Mouse (Mus musculus) CH12.LX (cell line): ENCODE results near the gene Arhgef28. TPM values are rescaled to one million over a fixed set of nuclear protein-coding genes. Genes with fewer than 3 reads are reported as not detected.

Experiments
- DNase-seq: peaks from one replicate; pipeline ENCODE4 v3.0.0-alpha.2; 2013; ENCODE audit errors: extremely low read depth
- H3K27ac ChIP-seq: 2 replicates; pipeline ENCODE4 v1.5.1; 2012; ENCODE audit warnings: low read depth, mild to moderate bottlenecking, control low read depth, moderate library complexity; ENCODE audit not compliant: insufficient read depth
- H3K27me3 ChIP-seq: replicated peaks from 2 replicates; pipeline ENCODE3; 2012; ENCODE audit warnings: inconsistent platforms
- H3K36me3 ChIP-seq, 2 experiments: replicated peaks in 1 of 2; 2 replicates each; pipeline versions ENCODE3 to v1.6.1; 2012; ENCODE audit warnings: inconsistent platforms in 1 of 2, low read length in 1 of 2, mild to moderate bottlenecking in 1 of 2, mixed read lengths in 1 of 2, moderate library complexity in 1 of 2; ENCODE audit not compliant: control insufficient read depth in 1 of 2, insufficient read depth in 1 of 2
- H3K4me1 ChIP-seq, 2 experiments: 2 replicates each; pipeline ENCODE4 v1.6.1; 2012; ENCODE audit warnings: inconsistent platforms in 1 of 2, moderate library complexity in 1 of 2; ENCODE audit not compliant: insufficient read depth in 2 of 2, control insufficient read depth in 1 of 2
- H3K4me2 ChIP-seq: 2 replicates; pipeline ENCODE4 v1.6.1; 2012; ENCODE audit warnings: low read depth, mild to moderate bottlenecking, control low read depth; ENCODE audit not compliant: poor library complexity, insufficient read depth, severe bottlenecking
- H3K4me3 ChIP-seq, 3 experiments: fragments of 150-350 bp in 1 of 3; sonication (generic) in 1 of 3; replicated peaks in 1 of 3; 2 replicates each; pipeline versions ENCODE3 to v1.5.1; 2011 to 2012; ENCODE audit warnings: low read depth in 2 of 3, low read length in 2 of 3, mild to moderate bottlenecking in 2 of 3, moderate library complexity in 2 of 3, control low read depth in 1 of 3, improper control_type of control experiment in 1 of 3, inconsistent platforms in 1 of 3, mixed read lengths in 1 of 3; ENCODE audit not compliant: poor library complexity in 1 of 3
- H3K79me2 ChIP-seq: replicated peaks from 2 replicates; pipeline ENCODE4 v1.6.1; 2012; ENCODE audit warnings: mild to moderate bottlenecking, moderate library complexity; ENCODE audit not compliant: control insufficient read depth, poor library complexity, insufficient read depth, severe bottlenecking; ENCODE audit errors: extremely low read depth
- H3K9ac ChIP-seq: 2 replicates; pipeline ENCODE4 v1.6.1; 2012; ENCODE audit warnings: low read depth, mild to moderate bottlenecking, control low read depth, moderate library complexity; ENCODE audit not compliant: insufficient read depth
- H3K9me3 ChIP-seq: replicated peaks from 2 replicates; pipeline ENCODE3; 2012; ENCODE audit warnings: low read length, inconsistent platforms, mixed read lengths
- BHLHE40 ChIP-seq: IDR thresholded peaks from 2 replicates; pipeline ENCODE4 v1.6.1; 2011; ENCODE audit warnings: mild to moderate bottlenecking, low read depth, low read length, improper control_type of control experiment
- CHD1 ChIP-seq: IDR thresholded peaks from 2 replicates; pipeline ENCODE4 v1.6.1; 2012; ENCODE audit warnings: low read depth, low read length, improper control_type of control experiment, inconsistent platforms
- CTCF ChIP-seq, 2 experiments: IDR thresholded peaks in 1 of 2; conservative IDR thresholded peaks in 1 of 2; 2 replicates each; pipeline ENCODE4 v1.5.1; 2011 to 2012; ENCODE audit warnings: low read depth in 2 of 2, low read length in 2 of 2, improper control_type of control experiment in 1 of 2, inconsistent platforms in 1 of 2, mild to moderate bottlenecking in 1 of 2, moderate library complexity in 1 of 2
- E2F4 ChIP-seq: IDR thresholded peaks from 2 replicates; pipeline ENCODE4 v1.6.1; 2011; ENCODE audit warnings: low read depth, low read length, improper control_type of control experiment; ENCODE audit not compliant: insufficient replicate concordance
- EP300 ChIP-seq: IDR thresholded peaks from 2 replicates; pipeline ENCODE4 v1.6.1; 2011; ENCODE audit warnings: low read length, improper control_type of control experiment
- ETS1 ChIP-seq: conservative IDR thresholded peaks from 2 replicates; pipeline ENCODE4 v1.6.1; 2012; ENCODE audit warnings: low read depth, mild to moderate bottlenecking, inconsistent platforms, low read length, improper control_type of control experiment, moderate library complexity
- GABPA ChIP-seq: IDR thresholded peaks from 2 replicates; pipeline ENCODE4 v1.6.1; 2012; ENCODE audit warnings: low read depth, low read length, improper control_type of control experiment, inconsistent platforms; ENCODE audit not compliant: insufficient replicate concordance
- IRF4 ChIP-seq: IDR thresholded peaks from 2 replicates; pipeline ENCODE4 v1.6.1; 2014; ENCODE audit warnings: low read depth, mild to moderate bottlenecking, inconsistent platforms, low read length, improper control_type of control experiment
- JUND ChIP-seq: conservative IDR thresholded peaks from 2 replicates; pipeline ENCODE4 v1.6.1; 2011; ENCODE audit warnings: low read depth, low read length, improper control_type of control experiment
- KAT2A ChIP-seq: IDR thresholded peaks from 2 replicates; pipeline ENCODE4 v1.6.1; 2012; ENCODE audit warnings: low read length, improper control_type of control experiment, inconsistent platforms; ENCODE audit not compliant: insufficient replicate concordance
- MAX ChIP-seq: IDR thresholded peaks from 2 replicates; pipeline ENCODE4 v1.6.1; 2011; ENCODE audit warnings: low read length, improper control_type of control experiment
- MAZ ChIP-seq: IDR thresholded peaks from 2 replicates; pipeline ENCODE4 v1.6.1; 2012; ENCODE audit warnings: low read depth, mild to moderate bottlenecking, inconsistent platforms, low read length, improper control_type of control experiment, moderate library complexity
- PAX5 ChIP-seq: IDR thresholded peaks from 2 replicates; pipeline ENCODE4 v1.6.1; 2012; ENCODE audit warnings: low read length, inconsistent platforms, mixed read lengths
- POLR2AphosphoS2 ChIP-seq: IDR thresholded peaks from 2 replicates; pipeline ENCODE4 v1.6.1; 2011; ENCODE audit warnings: low read depth, low read length, improper control_type of control experiment
- RCOR1 ChIP-seq: conservative IDR thresholded peaks from 2 replicates; pipeline ENCODE4 v1.6.1; 2012; ENCODE audit warnings: low read depth, mild to moderate bottlenecking, inconsistent platforms, low read length, improper control_type of control experiment
- SIN3A ChIP-seq: IDR thresholded peaks from 2 replicates; pipeline ENCODE4 v1.6.1; 2012; ENCODE audit warnings: low read length, improper control_type of control experiment, inconsistent platforms
- TBP ChIP-seq: conservative IDR thresholded peaks from 2 replicates; pipeline ENCODE4 v1.6.1; 2011; ENCODE audit warnings: low read depth, low read length, improper control_type of control experiment
- TCF12 ChIP-seq: IDR thresholded peaks from 2 replicates; pipeline ENCODE4 v1.6.1; 2014; ENCODE audit warnings: low read depth, mild to moderate bottlenecking, inconsistent platforms, low read length, improper control_type of control experiment
- USF2 ChIP-seq: conservative IDR thresholded peaks from 2 replicates; pipeline ENCODE4 v1.6.1; 2011; ENCODE audit warnings: low read depth, low read length, improper control_type of control experiment
- ZC3H11A ChIP-seq: IDR thresholded peaks from 2 replicates; pipeline ENCODE4 v1.6.1; 2012; ENCODE audit warnings: low read depth, mild to moderate bottlenecking, inconsistent platforms, low read length, improper control_type of control experiment
- ZNF384 ChIP-seq: IDR thresholded peaks from 2 replicates; pipeline ENCODE4 v1.6.1; 2012; ENCODE audit warnings: low read depth, low read length, improper control_type of control experiment, inconsistent platforms
- dilution Hi-C: fragments of 300-500 bp; cut with MboI; formaldehyde crosslinking; loops from 2 replicates; pipeline ENCODE4 v1.14.3; 2020; ENCODE audit warnings: low sequenced_read_pairs; ENCODE audit not compliant: extremely low pct_unique_long_range_greater_than_20kb, extremely low pct_ligation_motif_present
- in situ Hi-C: fragments of 300-500 bp; cut with MboI; formaldehyde crosslinking; loops from 3 replicates; pipeline ENCODE4 v1.14.3; 2019; ENCODE audit warnings: low sequenced_read_pairs, low pct_ligation_motif_present, low pct_unique_long_range_greater_than_20kb, mixed read lengths
- polyA plus RNA-seq: library from polyadenylated mRNA; unstranded; fragments of >175 nt; gene quantifications from 2 replicates; pipeline ENCODE4 v1.2.1, GENCODE M21; 2012; ENCODE audit warnings: low read depth; ENCODE audit not compliant: insufficient read length
- total RNA-seq, 2 experiments: library from RNA; depleted of rRNA; stranded (reverse); fragments of 300-350 nt in 1 of 2; fragments of >200 nt in 1 of 2; gene quantifications; 2 replicates each; pipeline ENCODE4 v1.2.3; 2012 to 2014

Arhgef28 gene
- total and polyA plus RNA-seq, 3 experiments, result 0.07 to 0.24 (median 0.08) TPM

- TF ChIP-seq CHD1, result no peak
- no peak for TF ChIP-seq USF2
- no peak for TF ChIP-seq TBP
- TF ChIP-seq BHLHE40, result no peak
- no peak for TF ChIP-seq PAX5
- TF ChIP-seq POLR2AphosphoS2, result no peak
- Histone ChIP-seq H3K9ac (no peak overlapping the region), H3K27me3 (no peaks in the 10 kb centered on the region), H3K9me3 (no peaks in the 10 kb centered on the region), H3K79me2 (no peaks in the 10 kb centered on the region), H3K4me3 (no peak overlapping the region), H3K27ac (no peak overlapping the region), H3K4me1 (no peaks in the 10 kb centered on the region), H3K4me2 (no peak overlapping the region), H3K36me3 (no peaks in the 10 kb centered on the region)
- dilution Hi-C loops (no loop called here), in situ Hi-C loops (no loop called here)
- DNase-seq, result no peak
These were observed 240.2 kb downstream of the Arhgef28 start for GRCm38 (mm10) chr13:97966077-97966476.

- dilution Hi-C loops, result no loop called here
- H3K4me3 ChIP-seq, result no peak overlapping the region
- no peaks in the 10 kb centered on the region for H3K27me3 ChIP-seq
- TF ChIP-seq IRF4 (no peak), ZC3H11A (no peak), GABPA (no peak), CTCF (conservative IDR thresholded peaks at IDR 0.05 in 1 of 2, IDR thresholded peaks at IDR 0.05 in 1 of 2; ENCODE audit: low read depth in 2 of 2, low read length in 2 of 2) (no peak), USF2 (no peak), MAZ (no peak), PAX5 (no peak), RCOR1 (no peak), JUND (no peak), SIN3A (no peak), TCF12 (no peak), ZNF384 (no peak), E2F4 (no peak), MAX (no peak), KAT2A (no peak), ETS1 (no peak), POLR2AphosphoS2 (no peak), EP300 (no peak), BHLHE40 (no peak)
- no peak overlapping the region for H3K4me2 ChIP-seq
- H3K9me3 ChIP-seq, result no peaks in the 10 kb centered on the region
- H3K27ac ChIP-seq, result no peak overlapping the region
- in situ Hi-C loops, result no loop called here
- no peaks in the 10 kb centered on the region for H3K4me1 ChIP-seq
- no peak for DNase-seq
- H3K36me3 ChIP-seq, result no peaks in the 10 kb centered on the region
- no peaks in the 10 kb centered on the region for H3K79me2 ChIP-seq
- H3K9ac ChIP-seq, result no peak overlapping the region
These were observed 241.3 kb downstream of the Arhgef28 start for GRCm38 (mm10) chr13:97964892-97965424.
